Mouse (Mus musculus) stomach, postnatal 0 days (tissue): ENCODE results near the gene Nckap1l. TPM values are rescaled to one million over a fixed set of nuclear protein-coding genes. Genes with fewer than 3 reads are reported as not detected.
A peak's percentile ranks its signal among the peaks of the same experiment; 100 is the strongest.

Source experiments
- ATAC-seq: fragments of 200-750 bp; cut with Nextera tagmentation; 2 replicates; pipeline ENCODE4 v1.8.0; 2017; ENCODE audit not compliant: low FRiP score, low TSS enrichment
- DNase-seq: peaks from one replicate; pipeline ENCODE4 v3.0.0-alpha.2; 2016; ENCODE audit warnings: low spot score
- H3K27ac ChIP-seq: fragments of 300-500 bp; sonication (generic); replicated peaks from 2 replicates; pipeline ENCODE4 v1.5.1; 2014; ENCODE audit warnings: mild to moderate bottlenecking, control low read depth
- H3K27me3 ChIP-seq: fragments of 300-500 bp; sonication (generic); 2 replicates; pipeline ENCODE4 v1.6.1; 2014; ENCODE audit warnings: low read length; ENCODE audit not compliant: control insufficient read depth, insufficient read depth
- H3K36me3 ChIP-seq: fragments of 300-500 bp; sonication (generic); 2 replicates; pipeline ENCODE4 v1.6.1; 2014; ENCODE audit warnings: low read length, mixed read lengths; ENCODE audit not compliant: control insufficient read depth, insufficient read depth
- H3K4me1 ChIP-seq: fragments of 300-500 bp; sonication (generic); replicated peaks from 2 replicates; pipeline ENCODE4 v1.6.1; 2014; ENCODE audit warnings: antibody characterized with exemption; ENCODE audit not compliant: control insufficient read depth, insufficient read depth
- H3K4me2 ChIP-seq: fragments of 300-500 bp; sonication (generic); replicated peaks from 2 replicates; pipeline ENCODE4 v1.6.1; 2014; ENCODE audit warnings: low read depth, mild to moderate bottlenecking, control low read depth, moderate library complexity
- H3K4me3 ChIP-seq: fragments of 300-500 bp; sonication (generic); 2 replicates; pipeline ENCODE4 v1.5.1; 2014; ENCODE audit warnings: low read depth, low read length, control low read depth
- H3K9ac ChIP-seq: fragments of 300-500 bp; sonication (generic); 2 replicates; pipeline ENCODE4 v1.6.1; 2014; ENCODE audit warnings: mild to moderate bottlenecking, low read length, control low read depth, mixed read lengths
- H3K9me3 ChIP-seq: fragments of 300-500 bp; sonication (generic); 2 replicates; pipeline ENCODE4 v1.6.1; 2016; ENCODE audit warnings: low read length; ENCODE audit not compliant: control insufficient read depth
- CTCF ChIP-seq: IDR thresholded peaks from 2 replicates; pipeline ENCODE4 v1.5.1; 2016; ENCODE audit warnings: antibody characterized with exemption, low read depth, mild to moderate bottlenecking, moderate library complexity
- EP300 ChIP-seq: optimal IDR thresholded peaks from 2 replicates; pipeline ENCODE3; 2016; ENCODE audit warnings: antibody characterized with exemption
- WGBS: fragments of 180-500 bp; shearing (Covaris S2); extraction: QIAGEN DNeasy Blood & Tissue Kit; methylation state at CpG from one replicate; pipeline ENCODE4 v1.1.7; 2014; 5-methylcytosine and 5-hydroxymethylcytosine counted together
- polyA plus RNA-seq: library from polyadenylated mRNA; unstranded; fragments of >200 nt; fragmentation: Nextera tagmentation; extraction: Ambion mirVana; gene quantifications from 2 replicates; pipeline ENCODE4 v1.2.1, GENCODE M21; 2015

Nckap1l gene
- polyA plus RNA-seq, 1 experiment from 2014 or later, result 1.5 TPM

DNA sequence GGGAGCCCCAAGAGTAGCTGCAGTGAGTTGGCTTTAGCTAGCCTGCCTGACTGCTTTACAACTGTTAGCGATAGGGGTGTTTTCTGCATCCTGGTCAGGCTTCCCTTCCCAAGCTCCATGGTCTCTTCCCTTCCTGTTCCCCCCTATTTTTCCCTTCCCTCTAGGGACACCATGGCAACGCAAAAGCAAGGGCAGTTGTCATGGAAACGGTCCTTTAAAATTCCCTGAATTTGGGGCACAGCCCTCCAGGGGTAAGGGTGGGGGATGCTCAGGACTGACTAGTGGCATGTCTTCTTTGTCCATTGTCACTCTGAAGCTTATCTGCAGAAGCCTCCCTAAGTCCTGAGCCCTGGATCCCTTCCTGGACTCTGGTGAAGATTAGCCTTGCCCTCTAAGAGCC lies 69.6 kb downstream of the Nckap1l start:
- Histone ChIP-seq H3K9me3 (no peaks in the 10 kb centered on the region), H3K36me3 (no peaks in the 10 kb centered on the region), H3K9ac (no peak overlapping the region), H3K27ac (no peak overlapping the region), H3K27me3 (no peaks in the 10 kb centered on the region), H3K4me3 (no peak overlapping the region), H3K4me2 (no peak overlapping the region), H3K4me1 (no peaks in the 10 kb centered on the region)
- WGBS, result 79% methylated on average over 3 of the region's 3 CpGs
- ATAC-seq (no peak), DNase-seq (no peak)
- TF ChIP-seq CTCF, result no peak
- no peak for TF ChIP-seq EP300

DNA sequence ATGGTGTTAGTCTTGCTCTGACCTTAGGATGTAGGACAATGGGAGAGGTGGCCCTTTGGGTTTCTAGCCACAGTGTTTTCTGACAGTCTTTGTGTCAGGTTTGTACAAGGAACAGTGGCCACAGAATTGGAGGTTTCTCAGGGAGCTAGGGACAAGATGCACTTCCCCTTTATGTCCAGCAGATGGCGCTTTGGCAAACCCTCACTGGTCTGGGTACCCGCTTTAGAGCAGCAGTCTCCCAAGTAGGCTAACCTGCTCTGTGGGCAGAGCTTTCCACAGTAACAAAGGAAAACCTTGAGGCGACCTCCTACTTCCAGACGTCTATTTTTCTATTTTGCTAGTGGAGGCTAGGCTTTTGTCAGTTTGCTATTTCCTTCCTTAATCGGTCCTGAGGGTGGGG lies 76.8 kb downstream of the Nckap1l start:
- no peak overlapping the region for H3K4me2 ChIP-seq
- H3K27me3 ChIP-seq, result no peaks in the 10 kb centered on the region
- no peak overlapping the region for H3K4me3 ChIP-seq
- H3K9ac ChIP-seq, result no peak overlapping the region
- 7% methylated on average over 5 of the region's 5 CpGs for WGBS
- ATAC-seq (peak; percentile 63; the same call in 1 of the 2 replicates), DNase-seq (peak; percentile 45)
- H3K9me3 ChIP-seq, result no peaks in the 10 kb centered on the region
- no peaks in the 10 kb centered on the region for H3K36me3 ChIP-seq
- TF ChIP-seq EP300 (no peak), CTCF (peak; percentile 96)
- H3K27ac ChIP-seq, result no peak overlapping the region
- no peaks in the 10 kb centered on the region for H3K4me1 ChIP-seq

DNA sequence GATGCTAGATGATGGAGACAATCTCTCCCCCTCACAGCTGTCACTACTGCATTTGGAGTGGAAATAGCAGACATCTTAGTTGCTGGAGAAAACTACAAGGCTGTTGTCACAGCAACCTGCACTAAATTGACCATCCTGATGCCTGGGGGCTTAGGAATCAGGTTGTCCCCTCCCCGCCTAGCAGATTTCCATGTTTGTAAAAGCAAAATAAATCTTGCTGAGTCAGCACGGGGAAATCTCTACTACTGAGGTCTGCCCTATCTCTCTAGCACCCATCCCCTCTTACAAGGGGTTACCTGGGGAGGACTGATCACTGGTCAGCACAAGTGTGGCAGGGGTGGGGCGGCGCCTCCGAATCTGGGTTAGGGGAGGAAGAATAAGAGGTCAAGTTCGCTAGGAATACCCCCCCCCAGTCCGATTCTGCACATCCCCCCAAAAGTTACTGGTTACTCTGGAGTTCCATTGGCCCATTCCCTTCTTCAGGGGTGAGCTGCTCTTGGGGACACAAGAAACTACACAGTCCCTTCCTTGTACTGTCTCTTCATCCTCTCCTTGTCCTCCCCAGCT lies 80.5 kb downstream of the Nckap1l start:
- no peak for TF ChIP-seq CTCF
- TF ChIP-seq EP300, result no peak
- H3K4me2 ChIP-seq, result no peak overlapping the region
- WGBS, result 81% methylated on average over 7 of the region's 7 CpGs
- no peaks in the 10 kb centered on the region for H3K36me3 ChIP-seq
- no peak for ATAC-seq
- H3K9ac ChIP-seq, result no peak overlapping the region
- no peak overlapping the region for H3K4me3 ChIP-seq
- no peak for DNase-seq
- H3K27ac ChIP-seq, result no peak overlapping the region
- no peaks in the 10 kb centered on the region for H3K27me3 ChIP-seq
- H3K9me3 ChIP-seq, result no peaks in the 10 kb centered on the region
- H3K4me1 ChIP-seq, result no peaks in the 10 kb centered on the region; the same call in 1 of the 2 replicates

DNA sequence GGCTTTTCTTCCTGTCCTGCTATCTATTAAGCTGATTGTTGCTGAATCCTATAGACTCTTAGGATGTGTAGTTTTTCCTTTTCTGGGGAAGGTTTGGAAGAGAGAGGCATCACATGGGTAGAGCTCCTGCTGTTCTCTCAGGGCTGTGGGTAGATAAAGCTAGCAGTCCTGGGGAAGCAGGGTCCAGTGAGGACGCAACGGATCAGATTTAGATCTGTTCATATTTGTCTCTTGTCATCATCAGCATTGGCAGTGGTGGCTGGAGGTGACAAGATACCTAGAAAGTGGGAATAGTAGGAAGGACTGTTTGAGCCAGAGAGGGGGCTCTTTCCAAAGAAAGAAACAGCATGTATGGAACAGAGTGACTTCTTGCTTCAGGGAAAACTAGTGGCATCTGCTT lies 81.4 kb downstream of the Nckap1l start:
- no peak overlapping the region for H3K9ac ChIP-seq
- no peak for TF ChIP-seq EP300
- no peak for TF ChIP-seq CTCF
- no peak overlapping the region for H3K27ac ChIP-seq
- H3K4me1 ChIP-seq, result no peaks in the 10 kb centered on the region; the same call in 1 of the 2 replicates
- no peaks in the 10 kb centered on the region for H3K27me3 ChIP-seq
- H3K4me3 ChIP-seq, result no peak overlapping the region
- 83% methylated on average over 2 of the region's 2 CpGs for WGBS
- DNase-seq (no peak), ATAC-seq (no peak)
- no peaks in the 10 kb centered on the region for H3K9me3 ChIP-seq
- H3K4me2 ChIP-seq, result no peak overlapping the region
- no peaks in the 10 kb centered on the region for H3K36me3 ChIP-seq

GRCm38 (mm10) chr15:103535786-103536185 lies 82.2 kb downstream of the Nckap1l start:
- no peak for TF ChIP-seq EP300
- no peak for TF ChIP-seq CTCF
- no peaks in the 10 kb centered on the region for H3K36me3 ChIP-seq
- no peak overlapping the region for H3K4me2 ChIP-seq
- H3K4me1 ChIP-seq, result no peaks in the 10 kb centered on the region; the same call in 1 of the 2 replicates
- no peak overlapping the region for H3K27ac ChIP-seq
- no peak overlapping the region for H3K4me3 ChIP-seq
- DNase-seq (no peak), ATAC-seq (no peak)
- no peak overlapping the region for H3K9ac ChIP-seq
- whole genome bisulfite sequencing, result 62% methylated on average over 1 of the region's 1 CpGs
- H3K27me3 ChIP-seq, result no peaks in the 10 kb centered on the region
- H3K9me3 ChIP-seq, result no peaks in the 10 kb centered on the region

DNA sequence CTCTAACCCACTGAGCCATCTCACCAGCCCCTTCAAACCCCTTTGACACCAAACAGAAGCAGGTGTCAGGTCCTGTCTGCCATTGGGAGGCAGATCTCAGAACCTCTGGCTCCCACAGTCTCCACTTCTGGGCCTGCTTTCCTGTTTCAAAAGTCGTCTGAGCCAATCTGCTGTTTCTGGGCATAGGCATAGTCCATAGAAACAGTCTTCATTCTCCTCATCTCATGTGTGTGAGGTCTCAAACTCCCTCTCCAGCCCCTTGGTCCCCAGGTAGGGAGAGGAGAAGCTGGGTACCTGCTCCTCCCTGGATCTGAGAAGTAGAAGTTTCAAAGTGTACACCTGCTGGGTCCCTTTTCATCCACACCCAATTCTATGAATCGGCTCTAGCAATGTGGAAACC lies 82.9 kb downstream of the Nckap1l start:
- 23% methylated on average over 2 of the region's 2 CpGs for WGBS
- Histone ChIP-seq H3K36me3 (no peaks in the 10 kb centered on the region), H3K4me1 (no peaks in the 10 kb centered on the region; the same call in 1 of the 2 replicates), H3K9me3 (no peaks in the 10 kb centered on the region), H3K4me3 (no peak overlapping the region), H3K9ac (no peak overlapping the region), H3K27ac (no peak overlapping the region), H3K4me2 (no peak overlapping the region), H3K27me3 (no peaks in the 10 kb centered on the region)
- no peak for DNase-seq
- no peak for ATAC-seq
- TF ChIP-seq CTCF (no peak), EP300 (no peak)
